Mouse (Mus musculus) kidney, embryonic 14.5 days (tissue): ENCODE measurements around the gene Ror1. TPM values are rescaled to one million over a fixed set of nuclear protein-coding genes. Genes with fewer than 3 reads are reported as not detected.

Source experiments
- ATAC-seq: fragments of 200-750 bp; cut with Nextera tagmentation; 2 replicates; pipeline ENCODE4 v1.8.0; 2017; ENCODE audit warnings: moderate number of reproducible peaks, mild to moderate bottlenecking, moderate TSS enrichment, moderate library complexity; ENCODE audit not compliant: low FRiP score, low TSS enrichment
- H3K27ac ChIP-seq: fragments of 300-500 bp; sonication (generic); 2 replicates; pipeline ENCODE4 v1.5.1; 2014; ENCODE audit warnings: low read depth, mild to moderate bottlenecking, low read length, moderate library complexity, mixed read lengths
- H3K27me3 ChIP-seq: fragments of 300-500 bp; sonication (generic); 2 replicates; pipeline ENCODE4 v1.6.1; 2014; ENCODE audit warnings: mild to moderate bottlenecking, low read length; ENCODE audit not compliant: control insufficient read depth, insufficient read depth
- H3K36me3 ChIP-seq: fragments of 300-500 bp; sonication (generic); 2 replicates; pipeline ENCODE4 v1.6.1; 2014; ENCODE audit warnings: low read length, mixed read lengths; ENCODE audit not compliant: control insufficient read depth, insufficient read depth
- H3K4me1 ChIP-seq: fragments of 300-500 bp; sonication (generic); 2 replicates; pipeline ENCODE4 v1.6.1; 2014; ENCODE audit warnings: low read length, mixed read lengths; ENCODE audit not compliant: control insufficient read depth, insufficient read depth
- H3K4me2 ChIP-seq: fragments of 300-500 bp; sonication (generic); replicated peaks from 2 replicates; pipeline ENCODE4 v1.6.1; 2014; ENCODE audit warnings: low read depth, mild to moderate bottlenecking, low read length
- H3K4me3 ChIP-seq: fragments of 300-500 bp; sonication (generic); 2 replicates; pipeline ENCODE4 v1.5.1; 2014; ENCODE audit warnings: mild to moderate bottlenecking, low read length
- H3K9ac ChIP-seq: fragments of 300-500 bp; sonication (generic); 2 replicates; pipeline ENCODE4 v1.6.1; 2014; ENCODE audit warnings: low read depth, mild to moderate bottlenecking, low read length, moderate library complexity
- H3K9me3 ChIP-seq: fragments of 300-500 bp; sonication (generic); 2 replicates; pipeline ENCODE4 v1.6.1; 2016; ENCODE audit warnings: low read length; ENCODE audit not compliant: control insufficient read depth
- WGBS: fragments of 180-500 bp; shearing (Covaris S2); extraction: QIAGEN DNeasy Blood & Tissue Kit; methylation state at CpG from one replicate; pipeline ENCODE4 v1.1.7; 2014; 5-methylcytosine and 5-hydroxymethylcytosine counted together
- polyA plus RNA-seq: library from polyadenylated mRNA; unstranded; fragments of >200 nt; fragmentation: Nextera tagmentation; extraction: Ambion mirVana; gene quantifications from 2 replicates; pipeline ENCODE4 v1.2.1, GENCODE M21; 2014

Ror1 gene
- polyA plus RNA-seq, 1 experiment from 2014 or later: 12.8 TPM

GRCm38 (mm10) chr4:100252646-100253045 lies 157.1 kb downstream of the Ror1 start:
- 76% methylated on average over 10 of the region's 10 CpGs for WGBS
- H3K4me1 ChIP-seq: peaks cover 19% of the 10 kb centered on the region; the same call in 1 of the 2 replicates
- peak overlapping the region; percentile 67; the same call in 1 of the 2 replicates for H3K27ac ChIP-seq
- H3K4me3 ChIP-seq: no peak overlapping the region
- H3K36me3 ChIP-seq: no peaks in the 10 kb centered on the region
- no peak overlapping the region for H3K4me2 ChIP-seq
- no peak for ATAC-seq
- H3K9ac ChIP-seq: no peak overlapping the region
- H3K27me3 ChIP-seq: no peaks in the 10 kb centered on the region
- H3K9me3 ChIP-seq: no peaks in the 10 kb centered on the region

GRCm38 (mm10) chr4:100253401-100253800 lies 157.8 kb downstream of the Ror1 start:
- H3K4me2 ChIP-seq: no peak overlapping the region
- H3K4me3 ChIP-seq: no peak overlapping the region
- ATAC-seq: no peak
- H3K9ac ChIP-seq: no peak overlapping the region
- H3K9me3 ChIP-seq: no peaks in the 10 kb centered on the region
- H3K27me3 ChIP-seq: no peaks in the 10 kb centered on the region
- H3K4me1 ChIP-seq: peaks cover 19% of the 10 kb centered on the region; the same call in 1 of the 2 replicates
- H3K36me3 ChIP-seq: no peaks in the 10 kb centered on the region
- WGBS: 89% methylated on average over 9 of the region's 9 CpGs
- no peak overlapping the region for H3K27ac ChIP-seq

DNA sequence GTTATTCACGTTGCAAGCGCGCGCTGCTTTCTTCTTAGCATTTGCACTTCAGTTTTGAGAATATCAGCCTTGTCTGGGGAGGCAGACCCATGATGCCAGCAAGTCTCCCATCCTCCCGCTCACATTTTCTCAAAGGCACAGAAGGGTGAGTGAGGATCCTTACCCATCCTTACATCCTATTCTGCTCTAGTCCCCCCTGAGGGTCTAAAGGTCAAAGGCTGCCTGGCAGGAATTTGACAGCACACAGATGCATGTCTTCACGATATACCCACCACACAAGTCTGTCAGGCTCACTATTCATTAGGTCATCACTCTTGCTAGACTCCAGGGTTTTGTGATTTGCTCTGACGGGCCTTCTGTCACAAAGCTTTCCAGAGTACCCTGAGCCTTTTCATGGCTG lies 158.2 kb downstream of the Ror1 start:
- ATAC-seq: no peak

DNA sequence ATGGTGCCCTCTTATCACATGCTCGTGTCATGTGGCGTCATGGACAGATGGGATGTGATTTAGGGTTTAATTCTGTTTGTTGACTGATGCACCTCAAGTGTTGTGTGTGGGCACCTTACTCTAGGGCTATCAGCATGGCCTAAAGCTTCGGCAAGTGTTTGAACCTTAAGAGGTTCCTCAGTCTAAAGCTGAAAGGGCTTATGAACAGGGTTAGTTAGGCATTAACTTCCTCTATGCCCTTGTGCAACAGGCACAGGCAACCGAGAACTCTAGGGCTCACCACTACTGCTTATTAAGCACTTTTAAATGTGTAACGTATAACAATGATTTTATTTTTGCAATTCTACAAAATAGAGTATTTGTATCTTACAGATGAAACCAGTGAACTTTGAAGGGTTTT lies 162.9 kb downstream of the Ror1 start:
- ATAC-seq: no peak
- WGBS: 80% methylated on average over 5 of the region's 5 CpGs
- H3K4me2 ChIP-seq: no peak overlapping the region

More for the DNA sequence above, 158.2 kb downstream of the Ror1 start:
- Histone ChIP-seq H3K4me2 (no peak overlapping the region), H3K9me3 (no peaks in the 10 kb centered on the region), H3K27me3 (no peaks in the 10 kb centered on the region), H3K4me3 (no peak overlapping the region), H3K36me3 (no peaks in the 10 kb centered on the region), H3K27ac (no peak overlapping the region), H3K4me1 (peaks cover 19% of the 10 kb centered on the region; the same call in 1 of the 2 replicates), H3K9ac (no peak overlapping the region)
- WGBS: 77% methylated on average over 7 of the region's 7 CpGs

GRCm38 (mm10) chr4:100263917-100264316 lies 168.3 kb downstream of the Ror1 start:
- Histone ChIP-seq H3K27ac (no peak overlapping the region), H3K9me3 (no peaks in the 10 kb centered on the region), H3K27me3 (no peaks in the 10 kb centered on the region), H3K9ac (no peak overlapping the region), H3K4me2 (no peak overlapping the region), H3K4me1 (no peaks in the 10 kb centered on the region), H3K36me3 (no peaks in the 10 kb centered on the region), H3K4me3 (no peak overlapping the region)
- no peak for ATAC-seq
- 88% methylated on average over 1 of the region's 1 CpGs for WGBS

More for the DNA sequence above, 162.9 kb downstream of the Ror1 start:
- no peaks in the 10 kb centered on the region for H3K36me3 ChIP-seq
- no peak overlapping the region for H3K9ac ChIP-seq
- no peaks in the 10 kb centered on the region for H3K27me3 ChIP-seq
- no peak overlapping the region for H3K4me3 ChIP-seq
- H3K27ac ChIP-seq: no peak overlapping the region
- H3K4me1 ChIP-seq: peaks cover 7% of the 10 kb centered on the region; the same call in 1 of the 2 replicates
- no peaks in the 10 kb centered on the region for H3K9me3 ChIP-seq

DNA sequence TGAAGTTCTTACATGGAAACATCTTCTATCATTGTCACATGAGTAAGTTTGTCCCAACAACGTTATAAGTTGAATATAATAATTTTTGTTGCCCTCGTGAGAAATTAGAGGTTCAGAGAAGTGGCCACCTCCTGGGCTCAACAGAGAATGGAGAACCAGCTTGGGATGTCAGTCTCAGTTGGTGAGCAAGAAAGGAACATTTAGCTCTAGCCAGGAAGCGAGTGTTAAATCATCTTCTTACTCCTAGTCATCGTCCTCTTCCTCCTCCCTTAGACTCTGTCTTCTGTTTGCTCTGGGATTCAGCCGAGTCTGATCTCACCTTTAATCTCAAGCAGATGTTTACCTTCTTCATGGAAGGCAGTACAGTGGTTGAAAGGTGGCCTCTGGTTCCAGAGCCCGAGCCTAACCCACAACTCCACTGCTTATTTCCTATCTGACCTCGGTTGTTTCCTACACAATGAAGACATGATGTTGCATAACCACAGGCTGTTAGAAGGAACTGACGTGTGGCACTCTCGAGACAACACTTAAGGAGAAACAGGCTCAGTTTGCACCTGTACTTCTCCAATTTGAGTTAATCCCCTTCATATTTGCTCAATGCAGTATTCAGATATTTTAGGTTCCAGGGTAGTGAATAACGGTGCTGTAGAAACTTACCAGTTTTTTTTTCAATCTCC lies 175.6 kb downstream of the Ror1 start:
- no peak overlapping the region; the same call in 1 of the 2 replicates for H3K27ac ChIP-seq

DNA sequence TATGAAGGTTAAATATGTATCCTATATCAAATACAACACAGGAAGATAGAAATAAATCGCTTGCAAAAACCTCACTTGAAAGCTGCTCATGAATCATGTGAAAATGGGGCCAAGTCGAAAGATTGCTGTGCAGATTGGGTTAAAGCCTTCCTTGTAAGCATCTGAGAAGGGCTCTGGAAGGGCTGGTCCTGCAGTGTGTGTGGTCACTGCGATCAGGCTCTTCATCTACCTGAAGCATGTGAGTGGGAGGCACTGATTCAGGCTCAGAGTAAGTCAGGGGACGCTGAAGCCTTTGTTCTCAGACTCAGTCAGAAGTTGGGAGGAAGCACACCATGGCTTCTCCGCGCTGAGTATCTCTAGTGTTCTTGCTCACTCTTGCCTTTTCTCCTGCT lies 176.1 kb downstream of the Ror1 start:
- Histone ChIP-seq H3K36me3 (no peaks in the 10 kb centered on the region), H3K27ac (no peak overlapping the region), H3K27me3 (no peaks in the 10 kb centered on the region), H3K4me1 (no peaks in the 10 kb centered on the region), H3K9me3 (no peaks in the 10 kb centered on the region), H3K4me3 (no peak overlapping the region), H3K9ac (no peak overlapping the region), H3K4me2 (no peak overlapping the region)
- ATAC-seq: no peak
- 54% methylated on average over 6 of the region's 6 CpGs for WGBS

More for the DNA sequence above, 175.6 kb downstream of the Ror1 start:
- no peak for ATAC-seq
- 75% methylated on average over 10 of the region's 10 CpGs for WGBS
- Histone ChIP-seq H3K4me1 (no peaks in the 10 kb centered on the region), H3K27me3 (no peaks in the 10 kb centered on the region), H3K9me3 (no peaks in the 10 kb centered on the region), H3K4me2 (no peak overlapping the region), H3K9ac (no peak overlapping the region), H3K36me3 (no peaks in the 10 kb centered on the region), H3K4me3 (no peak overlapping the region)

DNA sequence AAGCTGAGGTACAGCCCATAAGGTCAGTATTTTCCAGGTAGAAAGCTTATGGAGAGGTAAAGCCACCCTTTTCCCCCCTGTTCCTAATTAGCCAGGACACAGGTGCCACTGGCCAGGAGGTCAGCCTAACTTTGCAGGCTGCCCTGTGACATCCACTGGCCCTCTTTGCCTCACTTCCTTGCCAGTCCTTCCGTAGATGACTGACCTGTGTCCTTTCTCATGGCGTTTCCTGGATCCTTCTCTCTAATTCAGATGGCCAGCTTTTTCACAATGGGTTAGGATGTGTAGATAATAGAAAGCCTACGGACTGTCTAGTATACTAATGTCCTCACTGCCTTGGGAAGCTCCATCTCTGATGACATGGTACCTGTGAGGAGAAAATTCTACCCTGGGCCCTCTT lies 177.8 kb downstream of the Ror1 start:
- no peaks in the 10 kb centered on the region for H3K4me1 ChIP-seq
- no peaks in the 10 kb centered on the region for H3K9me3 ChIP-seq
- H3K9ac ChIP-seq: no peak overlapping the region
- H3K27me3 ChIP-seq: no peaks in the 10 kb centered on the region
- no peak overlapping the region for H3K4me3 ChIP-seq
- ATAC-seq: no peak
- no peak overlapping the region for H3K27ac ChIP-seq
- no peaks in the 10 kb centered on the region for H3K36me3 ChIP-seq
- WGBS: 88% methylated on average over 3 of the region's 3 CpGs
- no peak overlapping the region for H3K4me2 ChIP-seq

DNA sequence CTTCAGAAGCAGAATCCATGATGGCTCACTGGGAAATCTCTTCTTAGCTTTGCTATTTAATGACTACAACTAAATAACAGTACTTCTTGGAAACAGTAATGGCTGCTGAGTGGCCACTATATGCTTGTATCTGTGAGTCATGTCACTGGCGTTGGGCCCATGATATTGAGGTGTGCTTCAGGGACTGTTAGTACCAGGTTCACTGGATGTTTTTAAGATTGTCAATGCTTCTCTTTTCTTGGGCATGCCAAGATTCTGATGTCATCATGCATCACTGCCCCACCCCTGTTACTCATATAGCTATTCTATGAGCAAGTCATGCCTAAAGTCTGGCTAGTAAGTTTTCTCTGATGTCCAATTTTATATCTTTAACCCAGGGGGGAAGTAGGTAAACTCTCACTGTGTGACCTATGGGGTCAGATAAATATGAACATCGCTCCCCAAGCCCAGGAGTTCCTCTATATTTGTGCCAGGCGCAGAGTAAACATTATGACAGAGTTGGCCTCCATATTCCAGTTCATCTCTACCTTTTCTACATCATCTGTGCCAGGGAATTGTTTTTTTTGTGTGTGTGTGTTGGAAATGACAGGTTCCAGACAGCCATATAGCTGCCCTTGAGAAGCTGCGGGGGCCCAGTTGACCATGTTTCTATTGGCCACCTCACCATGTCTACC lies 178.4 kb downstream of the Ror1 start:
- H3K4me3 ChIP-seq: no peak overlapping the region
- no peak overlapping the region for H3K9ac ChIP-seq
- WGBS: 94% methylated on average over 4 of the region's 4 CpGs
- H3K36me3 ChIP-seq: no peaks in the 10 kb centered on the region
- no peaks in the 10 kb centered on the region for H3K9me3 ChIP-seq
- no peak for ATAC-seq
- no peak overlapping the region for H3K27ac ChIP-seq
- no peaks in the 10 kb centered on the region for H3K4me1 ChIP-seq
- H3K27me3 ChIP-seq: no peaks in the 10 kb centered on the region
- H3K4me2 ChIP-seq: no peak overlapping the region
